Mouse (Mus musculus) inflammation-experienced regulatory T-cells (primary cell): ENCODE measurements around the gene Ada. TPM values are rescaled to one million over a fixed set of nuclear protein-coding genes. Genes with fewer than 3 reads are reported as not detected.

Experiments
- polyA plus RNA-seq, 2 experiments: library from polyadenylated mRNA; unstranded; fragments of 100-300 nt; shearing (Covaris generic); gene quantifications; one replicate each; pipeline ENCODE4 v1.2.1; 2017

The Ada gene
- 10 to 100 TPM in 1 of 2 experiments, 1 to 10 TPM in 1; 7.3 to 11.3 TPM for polyA plus RNA-seq

DNA sequence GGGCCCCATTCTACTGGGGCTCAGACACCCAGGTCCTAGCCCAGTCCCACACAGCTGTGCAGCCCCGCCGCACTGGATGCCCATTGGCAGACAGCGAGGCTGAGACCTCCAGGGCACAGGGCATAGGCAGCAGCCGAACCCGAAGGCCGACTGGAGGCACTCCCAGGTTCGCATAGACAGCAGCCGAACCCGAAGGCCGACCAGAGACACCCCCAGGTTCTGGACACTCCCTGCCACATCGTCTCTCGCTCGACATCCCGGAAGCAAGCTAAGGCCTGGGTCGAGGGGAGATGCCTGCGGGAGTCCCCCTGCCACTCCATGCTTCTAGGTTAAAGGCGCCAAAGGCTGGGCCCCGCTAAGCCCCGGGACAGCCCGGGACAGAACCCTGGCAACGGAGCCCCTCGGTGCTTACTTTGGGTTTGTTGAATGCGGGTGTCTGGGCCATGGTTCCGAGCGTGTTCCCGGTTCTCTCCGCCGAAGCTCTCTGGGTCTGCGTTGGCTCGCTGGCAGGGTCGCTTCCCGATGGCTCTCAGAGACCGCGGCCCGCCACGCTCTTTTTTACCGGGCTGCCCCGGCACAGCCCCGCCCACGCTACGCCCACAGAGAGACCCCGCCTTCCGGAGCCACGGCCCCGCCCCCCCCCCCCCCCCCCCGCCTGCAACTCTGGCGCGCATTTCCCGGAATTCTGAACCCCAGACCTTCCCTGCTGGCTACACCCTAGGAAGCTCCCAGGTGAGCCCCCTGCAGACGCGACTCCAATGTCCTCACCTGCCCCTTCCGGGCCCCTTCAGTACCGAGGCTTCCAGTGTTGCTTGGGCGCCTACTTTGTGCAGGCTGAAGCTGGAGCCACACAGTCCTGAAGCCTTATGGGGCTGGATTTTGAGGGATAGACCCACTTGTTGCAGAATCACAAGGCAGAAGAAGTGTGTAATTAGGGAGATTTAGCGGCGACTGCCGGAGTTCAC, at the start of gene Ada:
Gene Ada, minus strand, starts transcription at position 593 of the 965 bp plus-strand sequence.

Other genes starting within 250 kb of the Ada start
- gene Hnf4a, start 243.4 kb downstream of the Ada start, polyA plus RNA-seq: 1 to 10 TPM in 1 of 2 experiments, not detected in 1; 1.0 TPM
- 10 to 100 TPM; 61.9 to 65.8 TPM for gene Ttpal, start 147.9 kb downstream of the Ada start, polyA plus RNA-seq
- gene Serinc3, start 105.1 kb downstream of the Ada start, polyA plus RNA-seq: 100 to 1,000 TPM; 631 to 799 TPM
- gene Pkig, start 91.9 kb downstream of the Ada start, polyA plus RNA-seq: 10 to 100 TPM in 1 of 2 experiments, 1 to 10 TPM in 1; 5.7 to 14.0 TPM
- 1 to 10 TPM in 1 of 2 experiments, not detected in 1; 1.2 TPM for gene Ccn5, start 70.6 kb upstream of the Ada start, polyA plus RNA-seq
- gene Kcnk15, start 103.4 kb upstream of the Ada start, polyA plus RNA-seq: not detected
- gene Rims4, start 168.4 kb upstream of the Ada start, polyA plus RNA-seq: not detected
- gene Ywhab, start 244.7 kb upstream of the Ada start, polyA plus RNA-seq: 100 to 1,000 TPM; 219 to 238 TPM